Mouse (Mus musculus) thymus, adult 2 months (tissue): ENCODE data around the gene Pak1.

Experiments used
- CTCF ChIP-seq: fragments of 200-500 bp; IDR thresholded peaks from 2 replicates; pipeline ENCODE4 v1.5.1; 2012; ENCODE audit warnings: mild to moderate bottlenecking, control low read depth, low read length, moderate library complexity, borderline replicate concordance; ENCODE audit not compliant: control insufficient read depth, poor library complexity, insufficient read depth; ENCODE audit errors: extremely low read depth
- POLR2A ChIP-seq: fragments of 200-500 bp; IDR thresholded peaks from 2 replicates; pipeline ENCODE4 v1.6.1; 2012; ENCODE audit warnings: mild to moderate bottlenecking, low read length, control low read depth, moderate library complexity; ENCODE audit not compliant: control insufficient read depth, poor library complexity, insufficient read depth; ENCODE audit errors: extremely low read depth

GRCm38 (mm10) chr7:97783523-97783922 is 4.8 kb upstream of the Pak1 start:
- TF ChIP-seq CTCF (no peak), POLR2A (no peak)
